Mouse (Mus musculus): Measurements from ENCODE around the gene Prkd1. TPM values are rescaled to one million over a fixed set of nuclear protein-coding genes. Genes with fewer than 3 reads are reported as not detected.

Gene Prkd1
- total RNA-seq, 2 experiments from 2014 or later: 2.3 to 3.9 TPM

DNA sequence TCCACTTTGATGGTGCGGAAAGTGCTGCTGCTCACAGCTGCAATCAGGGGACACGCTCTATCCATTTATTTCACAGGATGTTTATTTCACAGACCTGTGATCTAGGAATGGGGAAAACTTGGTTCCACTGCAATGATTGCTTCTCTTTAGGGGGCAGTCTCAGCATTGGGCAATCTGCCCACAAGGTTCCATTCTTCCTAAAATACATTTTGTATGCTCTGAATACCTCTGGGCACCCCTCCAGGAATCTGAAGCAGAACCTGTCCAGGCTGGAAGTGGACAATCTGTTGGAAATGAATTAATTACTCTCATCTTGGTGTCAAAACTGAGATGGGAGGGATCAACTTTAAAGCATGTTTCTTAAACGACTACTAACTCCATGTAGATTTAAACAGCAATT, 152.9 kb downstream of the Prkd1 start:
- no peak for DNase-seq
- intact Hi-C loops (cut with DNase I; ENCODE audit: low total_unique reads): no loop called here

DNA sequence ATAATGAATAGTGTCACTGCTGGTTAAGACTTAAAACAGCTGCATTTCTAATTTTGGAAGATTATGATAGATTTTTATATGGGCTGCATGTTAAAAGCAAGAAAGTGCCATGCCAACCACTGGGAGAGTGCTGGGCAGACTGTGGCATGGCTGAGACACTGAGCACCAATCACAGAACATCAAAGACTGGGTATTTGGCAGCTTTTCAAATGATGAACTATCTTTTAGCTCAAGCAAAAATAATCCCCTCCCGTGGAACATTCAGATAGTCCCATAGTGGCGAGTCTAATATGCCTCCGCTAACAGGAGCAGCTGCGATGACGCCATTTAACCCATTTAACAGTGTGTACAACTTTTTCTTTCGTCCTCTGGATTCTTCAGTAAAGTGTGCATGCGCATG, 169.1 kb downstream of the Prkd1 start:
- intact Hi-C loops (cut with DNase I; ENCODE audit: low total_unique reads): no loop called here
- no peak for DNase-seq

DNA sequence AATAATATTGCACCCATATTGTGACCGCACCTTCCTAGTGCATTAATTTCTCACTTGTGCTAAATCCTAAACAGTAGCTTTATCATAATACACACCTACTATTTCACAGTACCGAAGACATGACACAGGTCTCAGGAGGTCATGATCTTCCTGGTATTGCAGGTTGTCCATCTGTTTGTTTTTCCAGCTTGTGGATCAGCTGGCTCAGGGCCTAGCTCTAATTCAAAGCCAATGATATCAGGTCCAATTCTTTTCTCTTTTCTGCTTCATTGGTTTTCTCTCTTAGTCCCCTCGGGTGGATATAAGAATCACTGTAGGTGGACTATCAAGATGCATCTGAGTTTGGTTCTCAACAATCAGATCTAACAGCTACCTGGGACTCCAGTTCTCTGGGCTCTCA, 191.7 kb downstream of the Prkd1 start:
- intact Hi-C loops (cut with DNase I; ENCODE audit: low total_unique reads): no loop called here
- no peak for DNase-seq

DNA sequence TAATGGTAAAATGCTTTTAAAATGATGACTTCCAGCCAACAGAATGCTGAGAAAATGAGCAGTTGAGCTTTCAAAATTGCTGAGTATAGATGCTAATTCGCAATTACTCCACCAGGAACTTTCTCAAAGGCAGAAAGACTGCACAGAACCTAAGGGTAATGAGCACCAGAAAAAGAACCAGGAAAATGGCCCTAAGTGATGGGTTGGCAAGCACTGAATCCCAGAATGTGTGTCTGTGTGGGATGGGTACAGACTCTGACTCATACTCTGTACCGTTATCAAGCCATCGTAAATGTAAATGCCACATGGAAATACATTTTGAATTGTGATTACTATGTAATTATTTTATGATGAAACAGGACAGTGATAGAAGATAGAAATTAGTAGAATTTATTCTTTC, 197.1 kb downstream of the Prkd1 start:
- intact Hi-C loops (cut with DNase I; ENCODE audit: low total_unique reads): no loop called here
- DNase-seq: no peak

DNA sequence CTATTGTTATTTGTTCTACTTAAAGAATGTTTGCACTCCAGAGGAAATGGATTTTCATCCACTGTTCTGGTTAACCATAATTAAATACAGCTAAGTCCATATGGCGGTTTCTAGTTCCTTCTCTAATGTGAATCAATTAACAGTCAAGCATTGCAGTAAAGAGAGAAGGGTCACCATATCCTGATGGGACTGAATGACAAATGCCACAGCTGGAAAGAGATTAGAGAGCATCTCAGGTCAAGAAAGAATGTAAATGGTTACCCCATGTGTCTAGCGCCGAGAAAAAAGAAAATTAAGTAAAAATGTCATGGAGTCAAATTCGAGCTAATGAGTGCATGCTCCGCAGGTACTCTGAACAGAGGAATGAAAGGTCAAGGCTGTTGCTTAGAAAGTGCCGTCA, 212.2 kb downstream of the Prkd1 start:
- intact Hi-C loops (cut with DNase I; ENCODE audit: low total_unique reads): no loop called here
- DNase-seq: no peak

DNA sequence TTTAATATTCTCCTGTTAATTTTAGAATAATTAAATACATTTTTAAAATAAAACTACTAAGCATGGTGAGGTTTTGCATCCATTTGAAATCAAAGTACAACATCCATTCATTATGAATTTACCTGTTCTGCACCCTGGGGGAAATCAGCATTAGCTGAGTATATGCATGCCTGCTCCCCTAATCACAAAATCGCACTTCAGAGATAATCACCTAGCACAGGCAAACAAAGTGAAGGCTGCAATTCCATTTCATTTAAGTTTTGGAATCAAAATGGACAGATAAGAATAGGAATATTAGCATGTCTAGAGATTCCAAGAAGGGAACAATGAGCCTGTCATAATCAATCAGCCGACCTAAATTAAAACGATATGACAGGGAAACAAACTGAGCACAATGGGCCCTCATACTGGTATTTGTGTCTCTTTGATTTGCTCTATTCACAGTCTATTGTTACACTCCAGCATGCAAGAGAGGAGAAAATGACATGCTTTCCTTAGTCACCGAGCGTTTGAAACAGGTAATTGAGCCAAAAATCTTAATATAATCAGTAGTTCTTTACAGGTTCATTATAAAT, 218.7 kb downstream of the Prkd1 start:
- intact Hi-C loops (cut with DNase I; ENCODE audit: low total_unique reads): no loop called here

DNA sequence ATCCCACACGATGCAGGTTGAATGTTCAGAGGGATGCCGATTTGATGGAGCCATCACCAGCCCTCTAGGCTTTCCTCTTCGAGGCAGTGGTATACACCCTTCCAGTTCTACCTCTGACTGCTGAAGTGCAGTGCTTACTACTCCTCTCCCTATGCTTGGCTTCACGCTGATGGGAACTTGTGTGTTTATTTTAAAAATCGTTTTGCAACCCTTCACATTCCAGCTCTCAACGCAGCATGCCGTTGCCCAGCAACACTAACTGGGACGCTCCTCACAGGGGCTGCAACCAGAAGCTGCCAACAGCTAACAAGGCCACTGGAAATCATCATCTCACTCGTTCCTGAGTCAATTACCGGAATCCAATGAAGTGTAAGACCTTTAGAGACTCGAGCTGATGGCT, 296.5 kb downstream of the Prkd1 start:
- intact Hi-C loops (cut with DNase I; ENCODE audit: low total_unique reads): no loop called here
- no peak for DNase-seq

More for the DNA sequence above, 218.7 kb downstream of the Prkd1 start:
- no peak for DNase-seq

DNA sequence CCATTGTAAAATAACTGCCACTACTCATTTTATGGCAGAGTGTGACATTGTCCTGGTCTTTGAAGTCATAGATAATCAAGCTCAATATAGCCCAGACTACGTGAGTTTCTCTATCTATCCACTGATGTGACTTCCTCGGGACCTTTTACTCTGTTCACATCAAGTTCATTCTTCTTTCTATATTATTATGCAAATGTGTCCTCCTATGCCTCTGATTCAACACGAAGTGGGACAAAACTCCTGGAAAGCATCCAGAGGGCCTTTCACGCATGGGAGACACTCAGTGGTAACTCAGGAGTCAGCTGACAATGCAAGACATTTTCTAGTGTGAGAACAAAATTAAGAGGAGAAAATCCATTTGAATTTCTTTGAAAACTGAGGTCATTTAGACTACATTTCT, 315.7 kb downstream of the Prkd1 start:
- DNase-seq: no peak
- intact Hi-C loops (cut with DNase I; ENCODE audit: low total_unique reads): no loop called here

DNA sequence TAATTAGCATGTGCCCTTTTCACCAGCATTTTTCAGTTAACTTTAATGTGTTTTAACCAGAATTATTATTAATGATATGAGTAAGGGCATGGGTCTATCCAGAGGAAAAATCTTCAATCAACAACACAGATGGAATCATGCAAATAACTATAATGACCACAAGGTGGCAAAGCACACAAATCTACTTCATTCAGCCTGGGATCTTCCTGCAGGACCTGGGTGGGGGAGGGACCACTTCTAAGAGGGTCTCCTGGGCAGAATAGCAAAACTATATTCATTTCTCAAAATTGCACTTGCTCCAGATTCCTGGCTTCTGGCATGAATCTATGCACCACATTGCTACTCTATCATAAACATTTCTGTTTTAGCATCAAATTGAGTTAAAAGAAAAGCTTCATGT, 334.3 kb downstream of the Prkd1 start:
- DNase-seq: no peak
- intact Hi-C loops (cut with DNase I; ENCODE audit: low total_unique reads): loop anchor here (5.0 to 10.0 kb wide), 2 partner anchors 380 to 628 kb away; no protein-coding TSS in a partner anchor

DNA sequence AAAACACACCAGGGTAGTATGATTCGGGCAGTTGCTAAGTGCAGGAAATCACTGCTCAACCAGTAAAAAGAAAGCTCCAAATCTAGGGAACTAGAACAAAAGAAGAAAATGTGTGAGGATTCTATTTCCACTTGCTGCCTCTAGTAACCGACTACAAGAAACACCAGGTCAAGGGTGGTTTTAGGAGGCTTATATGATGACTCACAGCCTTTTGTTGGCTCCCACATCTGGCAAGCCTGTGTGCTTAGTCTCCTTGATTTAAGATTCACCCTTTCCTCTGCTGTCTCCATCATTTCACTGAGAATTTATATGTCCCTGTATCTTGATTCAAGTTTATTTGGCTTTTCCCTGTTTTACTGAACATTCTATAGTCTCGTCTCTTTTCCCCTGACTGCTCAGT, 339.6 kb downstream of the Prkd1 start:
- intact Hi-C loops (cut with DNase I; ENCODE audit: low total_unique reads): no loop called here
- no peak for DNase-seq

DNA sequence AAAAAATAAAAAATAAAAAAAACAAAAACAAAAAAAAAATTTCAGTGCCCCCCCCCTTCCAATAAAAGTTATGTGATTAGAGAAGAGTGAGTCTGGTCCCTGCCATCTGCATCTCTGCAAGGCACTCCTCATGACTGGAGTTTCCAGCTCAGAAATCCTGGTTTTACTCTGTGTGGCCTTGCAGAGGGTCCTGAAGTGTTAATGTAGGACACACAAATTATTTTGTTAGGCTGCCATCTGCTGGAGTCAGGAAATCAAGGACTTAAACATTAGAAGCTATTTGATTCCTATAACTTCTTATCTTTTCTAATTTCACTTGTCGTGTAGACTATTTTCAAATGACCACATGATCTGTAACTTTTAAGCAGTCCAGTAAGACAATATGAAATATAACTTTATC, 347.6 kb downstream of the Prkd1 start:
- intact Hi-C loops (cut with DNase I; ENCODE audit: low total_unique reads): no loop called here
- DNase-seq: no peak

DNA sequence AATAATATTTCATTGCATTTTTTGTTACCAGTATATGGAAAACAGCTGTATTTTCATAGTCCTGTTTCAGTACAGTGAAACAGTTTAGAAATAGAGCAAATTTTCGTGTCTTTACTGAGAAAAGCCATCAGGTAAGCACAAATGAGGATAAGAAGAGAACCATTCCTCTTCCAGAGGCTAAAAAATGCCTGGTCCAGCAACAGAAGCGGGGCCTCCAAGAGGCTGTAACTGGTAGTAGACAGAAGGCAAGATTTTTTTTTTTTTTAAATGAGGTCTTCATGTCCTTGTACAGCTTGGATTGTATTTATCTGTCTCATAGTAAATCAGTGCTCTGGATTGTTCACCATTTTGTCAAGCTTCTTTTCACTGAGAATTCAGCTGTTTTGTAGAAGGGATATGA, 352.8 kb downstream of the Prkd1 start:
- intact Hi-C loops (cut with DNase I; ENCODE audit: low total_unique reads): no loop called here
- DNase-seq: no peak

DNA sequence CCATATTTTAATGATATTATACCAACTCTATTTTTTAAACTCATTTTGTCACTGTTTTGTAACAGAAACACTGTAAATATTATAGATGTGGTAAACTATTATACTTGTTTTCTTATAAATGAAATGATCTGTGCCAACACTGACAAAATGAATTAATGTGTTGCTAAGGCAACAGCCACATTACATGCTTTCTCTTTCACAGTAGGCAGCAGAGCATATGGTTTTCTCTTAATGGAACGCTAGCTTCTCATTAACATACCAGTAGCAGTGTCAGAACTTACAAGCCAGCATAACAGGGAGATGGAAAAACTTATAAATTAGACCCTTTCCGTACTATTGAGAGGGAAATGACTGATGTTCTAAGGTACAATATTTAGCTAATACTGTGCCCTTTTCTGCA, 353.3 kb downstream of the Prkd1 start:
- no peak for DNase-seq
- intact Hi-C loops (cut with DNase I; ENCODE audit: low total_unique reads): no loop called here

DNA sequence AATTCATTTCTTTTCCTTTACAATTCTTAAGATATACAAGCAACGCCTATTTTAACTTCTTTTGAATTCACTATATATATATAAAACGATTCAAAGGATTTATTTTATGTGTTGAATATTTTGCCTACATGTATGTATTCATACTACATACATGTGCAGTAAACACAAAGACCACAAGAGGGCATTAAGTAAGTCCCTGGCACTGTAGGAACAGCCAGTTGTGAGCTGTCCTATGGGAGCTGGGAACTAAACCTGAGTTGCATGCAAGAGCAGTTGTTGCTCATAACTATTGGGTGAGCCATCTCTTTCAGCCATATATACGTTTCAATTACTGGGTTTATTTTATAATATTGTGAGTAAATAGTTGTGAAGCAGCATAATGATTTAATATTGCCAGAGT, 356.1 kb downstream of the Prkd1 start:
- intact Hi-C loops (cut with DNase I; ENCODE audit: low total_unique reads): no loop called here
- DNase-seq: no peak
